Mouse (Mus musculus) liver, embryonic 12.5 days (tissue): ENCODE data around the gene 1110065P20Rik. TPM values are rescaled to one million over a fixed set of nuclear protein-coding genes. Genes with fewer than 3 reads are reported as not detected.

Experiments
- ATAC-seq: fragments of 200-750 bp; cut with Nextera tagmentation; 2 replicates; pipeline ENCODE4 v1.8.0; 2017; ENCODE audit warnings: moderate number of reproducible peaks, mild to moderate bottlenecking, moderate library complexity
- H3K27ac ChIP-seq: fragments of 300-500 bp; sonication (generic); 2 replicates; pipeline ENCODE4 v1.5.1; 2016; ENCODE audit warnings: mild to moderate bottlenecking
- H3K27me3 ChIP-seq: fragments of 300-500 bp; sonication (generic); replicated peaks from 2 replicates; pipeline ENCODE4 v1.6.1; 2016; ENCODE audit warnings: mild to moderate bottlenecking, moderate library complexity
- H3K36me3 ChIP-seq: fragments of 300-500 bp; sonication (generic); 2 replicates; pipeline ENCODE4 v1.6.1; 2016; ENCODE audit warnings: mild to moderate bottlenecking, moderate library complexity
- H3K4me1 ChIP-seq: fragments of 300-500 bp; sonication (generic); 2 replicates; pipeline ENCODE4 v1.6.1; 2016
- H3K4me2 ChIP-seq: fragments of 300-500 bp; sonication (generic); 2 replicates; pipeline ENCODE4 v1.6.1; 2016; ENCODE audit warnings: mild to moderate bottlenecking, moderate library complexity
- H3K4me3 ChIP-seq: fragments of 300-500 bp; sonication (generic); 2 replicates; pipeline ENCODE4 v1.5.1; 2016; ENCODE audit warnings: mild to moderate bottlenecking, moderate library complexity
- H3K9ac ChIP-seq: fragments of 300-500 bp; sonication (generic); 2 replicates; pipeline ENCODE4 v1.6.1; 2016; ENCODE audit warnings: mild to moderate bottlenecking, moderate library complexity
- H3K9me3 ChIP-seq: fragments of 300-500 bp; sonication (generic); replicated peaks from 2 replicates; pipeline ENCODE4 v1.6.1; 2016; ENCODE audit warnings: mild to moderate bottlenecking, moderate library complexity
- WGBS: fragments of 180-500 bp; shearing (Covaris S2); methylation state at CpG from one replicate; pipeline ENCODE4 v1.1.7; 2016; ENCODE audit not compliant: insufficient replicate concordance; 5-methylcytosine and 5-hydroxymethylcytosine counted together
- polyA plus RNA-seq: library from polyadenylated mRNA; unstranded; fragments of >200 nt; fragmentation: Nextera tagmentation; extraction: Ambion mirVana; gene quantifications from 2 replicates; pipeline ENCODE4 v1.2.1, GENCODE M21; 2016

1110065P20Rik gene
- polyA plus RNA-seq, 1 experiment from 2014 or later, result 22.9 TPM

DNA sequence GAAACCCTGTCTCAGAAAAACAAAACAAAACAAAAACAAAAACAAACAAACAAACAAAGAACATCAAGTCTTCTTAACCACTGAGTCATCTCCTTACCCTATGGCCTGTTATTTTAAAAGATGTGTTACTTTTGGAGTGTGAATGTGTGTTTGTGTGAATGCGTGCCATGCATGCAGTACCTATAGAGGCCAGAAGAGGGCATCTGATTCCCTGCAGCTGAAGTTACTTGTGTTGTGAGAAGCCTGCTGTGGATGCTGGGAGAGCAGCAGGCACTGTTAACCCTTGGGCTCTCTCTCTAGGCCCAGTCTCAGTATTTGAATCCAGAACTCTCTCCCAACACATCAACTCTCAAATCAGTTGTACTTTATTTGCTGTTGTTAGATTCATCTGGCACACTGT, 21.7 kb upstream of the 1110065P20Rik start:
- ATAC-seq, result no peak
- Histone ChIP-seq H3K9ac (no peak overlapping the region), H3K4me3 (no peak overlapping the region), H3K9me3 (0 out of 2 replicates have a peak, but pooled peaks cover 6% of the 10 kb centered on the region), H3K27me3 (no peaks in the 10 kb centered on the region), H3K27ac (no peak overlapping the region), H3K36me3 (no peaks in the 10 kb centered on the region), H3K4me2 (no peak overlapping the region), H3K4me1 (no peaks in the 10 kb centered on the region)
- WGBS, result 74% methylated on average over 1 of the region's 1 CpGs

DNA sequence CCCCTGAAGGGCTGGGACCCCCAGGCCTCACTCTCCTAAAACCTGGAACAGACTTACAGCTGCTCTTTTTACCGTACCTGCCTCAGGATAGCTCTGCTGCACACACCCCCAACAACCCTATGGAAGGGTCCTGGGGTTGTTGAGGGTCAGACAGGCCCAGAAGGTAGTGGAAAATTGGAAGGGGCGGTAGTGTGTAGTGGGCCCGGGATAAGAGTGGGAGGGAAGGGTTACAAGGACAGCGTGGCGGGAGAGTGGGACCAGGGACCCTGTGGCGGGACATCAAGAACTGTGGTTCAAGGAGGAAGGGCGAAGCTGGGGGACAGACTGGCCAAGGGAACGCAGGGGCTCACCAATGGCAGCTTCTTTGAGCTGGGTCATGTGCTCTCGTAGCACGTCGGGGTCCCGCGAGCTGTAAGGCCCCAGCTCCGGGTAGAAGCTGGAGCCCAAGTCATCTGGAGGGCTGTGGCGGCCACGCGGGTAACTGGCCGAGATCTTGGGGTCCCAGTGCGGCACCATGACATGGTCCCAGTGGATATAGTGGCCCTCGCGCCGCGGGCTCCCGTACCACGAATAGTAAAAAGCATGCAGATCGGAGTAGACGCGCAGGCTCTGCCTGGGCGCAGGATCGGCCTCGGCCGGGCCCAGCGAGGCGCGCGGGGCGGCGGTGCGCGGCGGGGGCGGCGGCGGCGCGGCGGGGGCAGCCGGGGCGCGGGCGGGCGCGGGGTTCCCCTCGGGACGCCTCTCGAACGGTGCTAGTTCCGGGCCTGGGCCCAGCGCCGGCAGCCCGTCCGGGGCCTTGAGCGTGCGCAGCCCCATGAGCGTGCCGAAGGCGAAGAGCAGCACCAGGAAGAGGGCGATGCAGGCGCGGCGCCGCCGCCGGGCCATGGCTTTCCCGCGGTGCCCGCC, 10.5 kb upstream of the 1110065P20Rik start, which contains the start of gene Maneal:
TSS of gene Maneal (minus strand) at position 889 of the 906 bp plus-strand sequence.
- WGBS, result 5% methylated on average over 65 of the region's 77 CpGs
- H3K9ac ChIP-seq, result no peak within 1 kb of the TSS

DNA sequence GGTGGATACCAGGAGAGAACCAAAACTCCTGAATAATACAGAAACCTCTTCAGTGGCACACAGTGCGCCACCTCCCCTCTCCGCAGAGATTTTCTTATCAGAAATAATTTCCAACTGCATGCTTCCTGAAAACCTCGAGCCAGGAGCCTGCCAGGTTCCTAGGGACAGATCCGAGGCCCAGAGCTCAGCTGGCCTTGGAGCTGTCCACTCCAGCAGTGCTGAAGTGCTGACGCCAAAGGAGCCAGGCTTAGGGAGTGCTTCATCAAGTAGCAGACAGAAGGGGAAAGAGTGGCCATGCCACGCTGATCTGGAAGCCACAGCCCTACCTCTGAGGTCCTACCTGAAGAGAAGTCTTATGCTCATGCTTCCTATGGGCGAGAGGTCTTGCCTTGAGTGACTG, 9.4 kb upstream of the 1110065P20Rik start:
- peaks cover 18% of the 10 kb centered on the region for H3K36me3 ChIP-seq
- WGBS, result 3% methylated on average over 7 of the region's 7 CpGs
- H3K4me2 ChIP-seq, result no peak overlapping the region
- H3K27me3 ChIP-seq, result peaks cover 56% of the 10 kb centered on the region
- no peak overlapping the region for H3K9ac ChIP-seq
- no peak overlapping the region for H3K27ac ChIP-seq
- H3K4me1 ChIP-seq, result no peaks in the 10 kb centered on the region; the same call in 1 of the 2 replicates
- ATAC-seq, result peak; percentile 30; the same call in 1 of the 2 replicates
- H3K4me3 ChIP-seq, result no peak overlapping the region
- H3K9me3 ChIP-seq, result no peaks in the 10 kb centered on the region

More for the DNA sequence above, 10.5 kb upstream of the 1110065P20Rik start, which contains the start of gene Maneal:
- H3K9me3 ChIP-seq, result no peaks in the 10 kb centered on the region
- H3K27me3 ChIP-seq, result peaks cover 56% of the 10 kb centered on the region
- no peaks in the 10 kb centered on the region; the same call in 1 of the 2 replicates for H3K4me1 ChIP-seq
- H3K4me3 ChIP-seq, result peak within 1 kb of the TSS; percentile 35
- no peak for ATAC-seq
- peak within 1 kb of the TSS; percentile 59 for H3K4me2 ChIP-seq
- H3K27ac ChIP-seq, result no peak within 1 kb of the TSS
- H3K36me3 ChIP-seq, result peaks cover 8% of the 10 kb centered on the region

DNA sequence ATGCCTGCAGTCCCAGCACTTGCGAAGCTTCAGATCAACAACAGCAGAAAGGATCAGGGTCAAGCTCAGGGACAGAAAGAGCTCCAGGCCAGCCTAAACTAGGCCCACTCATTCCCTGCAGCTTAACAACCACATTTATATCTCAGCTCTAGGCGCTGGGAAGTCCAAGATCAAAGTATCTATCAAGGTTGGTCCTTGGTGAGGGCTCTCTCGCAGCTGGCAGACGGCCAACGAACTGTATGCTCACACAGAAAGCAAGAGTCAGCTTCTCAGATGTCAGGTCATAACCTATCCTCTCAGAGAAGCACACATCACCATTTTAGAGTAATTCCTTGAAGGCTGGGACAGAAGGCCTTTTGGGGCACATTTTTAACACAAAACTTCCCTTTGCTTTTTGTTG, 7.4 kb upstream of the 1110065P20Rik start:
- peaks cover 38% of the 10 kb centered on the region for H3K36me3 ChIP-seq
- H3K4me1 ChIP-seq, result no peaks in the 10 kb centered on the region; the same call in 1 of the 2 replicates
- 73% methylated on average over 5 of the region's 5 CpGs for WGBS
- H3K27ac ChIP-seq, result no peak overlapping the region
- H3K9me3 ChIP-seq, result no peaks in the 10 kb centered on the region
- H3K4me3 ChIP-seq, result no peak overlapping the region
- ATAC-seq, result no peak
- H3K4me2 ChIP-seq, result no peak overlapping the region
- no peak overlapping the region for H3K9ac ChIP-seq
- H3K27me3 ChIP-seq, result peaks cover 43% of the 10 kb centered on the region

DNA sequence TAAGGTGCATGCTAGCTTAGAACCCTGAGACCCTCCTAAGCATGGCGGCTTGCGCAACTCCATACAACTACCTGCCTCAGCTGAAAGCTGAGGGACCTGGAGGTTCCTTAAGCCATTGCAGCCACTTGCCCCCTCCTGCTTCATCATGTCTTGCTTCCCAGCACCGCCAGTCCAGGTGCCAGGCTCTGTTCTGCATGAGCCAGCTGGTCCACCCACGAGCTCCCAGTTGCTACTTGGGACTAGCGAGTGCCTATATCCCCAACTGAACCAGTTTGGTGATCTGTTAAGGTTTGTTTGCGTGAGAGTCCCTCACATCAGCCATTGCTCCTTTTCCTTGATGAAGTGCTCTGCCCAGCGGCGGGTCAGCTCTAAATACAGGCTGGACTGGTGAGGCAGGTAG, 5.3 kb upstream of the 1110065P20Rik start:
- Histone ChIP-seq H3K9me3 (no peaks in the 10 kb centered on the region), H3K27ac (no peak overlapping the region), H3K4me1 (peaks cover 19% of the 10 kb centered on the region), H3K9ac (no peak overlapping the region), H3K4me3 (no peak overlapping the region), H3K36me3 (peaks cover 54% of the 10 kb centered on the region), H3K4me2 (no peak overlapping the region), H3K27me3 (peaks cover 22% of the 10 kb centered on the region)
- ATAC-seq, result no peak
- WGBS, result 90% methylated on average over 8 of the region's 8 CpGs

DNA sequence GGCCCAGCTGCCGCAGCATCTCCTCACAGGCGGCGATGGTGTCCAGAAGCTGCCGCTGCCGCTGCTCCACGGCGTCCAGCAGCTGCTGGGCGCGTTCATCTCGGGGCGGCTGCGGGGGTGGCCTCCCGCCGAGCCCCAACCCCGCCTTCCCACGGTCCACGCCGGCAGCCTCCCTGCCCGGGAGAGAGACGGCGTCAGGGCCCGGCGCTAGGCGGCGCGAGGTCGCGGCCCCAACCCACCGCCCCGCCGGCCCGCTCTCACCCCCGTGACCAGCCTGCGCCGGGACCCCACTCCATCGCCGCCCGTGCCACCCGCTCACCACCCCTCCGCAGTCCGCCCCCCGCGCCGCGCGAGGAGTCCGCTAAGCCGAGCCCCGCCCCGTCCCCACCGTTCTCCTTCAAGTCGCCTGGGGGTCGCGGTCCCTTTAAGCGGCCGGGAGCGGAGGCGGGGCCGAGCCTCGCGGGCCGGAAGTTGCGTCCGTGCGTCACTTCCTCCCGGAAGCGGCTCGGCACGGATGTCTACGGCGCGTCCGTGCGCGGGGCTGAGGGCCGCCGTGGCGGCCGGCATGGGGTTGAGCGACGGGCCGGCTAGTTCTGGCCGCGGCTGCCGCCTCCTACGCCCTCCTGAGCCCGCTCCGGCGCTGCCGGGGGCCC, 609 bp downstream of the 1110065P20Rik start, which contains the start of gene Yrdc:
TSS of gene Yrdc (plus strand) at position 419 of the 653 bp plus-strand sequence.
- Histone ChIP-seq H3K4me2 (peak within 1 kb of the TSS; percentile 97), H3K9me3 (no peaks in the 10 kb centered on the region), H3K36me3 (peaks cover 43% of the 10 kb centered on the region), H3K4me1 (peaks cover 34% of the 10 kb centered on the region), H3K9ac (peak within 1 kb of the TSS; percentile 95), H3K4me3 (peak within 1 kb of the TSS; percentile 100), H3K27me3 (no peaks in the 10 kb centered on the region), H3K27ac (peak within 1 kb of the TSS; percentile 87)
- ATAC-seq, result peak; percentile 91
- under 1% methylated on average over 84 of the region's 90 CpGs for WGBS

DNA sequence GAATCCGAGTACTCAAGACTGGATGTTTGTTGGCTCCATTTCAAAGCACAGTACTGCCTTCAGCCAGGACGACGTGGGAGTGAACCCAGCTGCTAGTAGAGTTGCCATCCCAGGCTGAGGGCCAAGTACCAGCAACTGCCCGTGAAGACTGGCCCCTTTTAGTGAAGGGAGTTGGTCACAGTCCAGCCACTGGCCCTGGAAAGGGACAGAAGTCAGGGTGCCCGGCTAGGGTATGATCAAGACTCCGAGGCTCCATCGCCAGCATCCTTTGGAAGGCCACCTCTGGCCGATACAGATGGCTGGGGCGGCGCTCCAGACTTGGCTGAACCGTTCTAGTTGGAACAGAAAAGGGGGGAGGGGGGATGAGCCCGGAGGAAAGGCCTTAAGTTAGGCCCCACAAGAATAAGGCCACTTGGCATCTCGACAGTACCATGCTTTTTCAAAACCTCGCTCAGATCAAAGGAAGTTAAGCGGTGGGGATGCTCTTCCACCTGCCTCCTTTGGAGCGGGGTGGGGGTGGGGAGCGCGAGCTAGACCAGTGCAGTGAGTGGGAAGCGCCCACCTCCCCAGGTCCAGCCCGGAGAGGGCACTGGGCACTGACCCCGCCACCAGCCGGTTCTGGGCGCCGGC, 1.2 kb downstream of the 1110065P20Rik start:
- Histone ChIP-seq H3K9me3 (no peaks in the 10 kb centered on the region), H3K27ac (peak overlapping the region; percentile 87), H3K27me3 (no peaks in the 10 kb centered on the region), H3K4me2 (peak overlapping the region; percentile 97), H3K4me3 (peak overlapping the region; percentile 100), H3K36me3 (peaks cover 44% of the 10 kb centered on the region), H3K4me1 (peaks cover 34% of the 10 kb centered on the region), H3K9ac (peak overlapping the region; percentile 95)
- no peak; the same call in 1 of the 2 replicates for ATAC-seq
- WGBS, result 9% methylated on average over 24 of the region's 24 CpGs

DNA sequence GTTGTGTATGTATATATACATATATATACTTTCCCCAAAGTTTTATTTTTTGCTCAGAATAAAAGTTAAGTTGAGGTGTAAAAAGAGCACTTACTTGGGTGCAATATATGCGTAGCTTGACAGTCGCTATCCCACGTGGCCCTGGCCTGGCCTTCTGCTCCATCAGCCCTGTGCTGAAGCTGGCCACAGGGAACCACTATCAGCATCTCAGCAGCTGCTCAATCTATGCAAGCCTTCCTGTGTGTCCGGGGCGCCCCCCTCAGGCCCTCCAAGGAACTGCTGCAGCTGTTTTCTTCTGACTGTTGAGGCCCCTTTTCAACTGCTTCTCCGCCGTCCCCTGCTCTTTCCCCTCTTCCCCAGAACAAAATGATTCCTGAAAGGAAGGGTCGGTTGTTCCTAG, 3.4 kb downstream of the 1110065P20Rik start:
- Histone ChIP-seq H3K27ac (no peak overlapping the region), H3K27me3 (no peaks in the 10 kb centered on the region), H3K4me1 (peaks cover 28% of the 10 kb centered on the region), H3K4me3 (no peak overlapping the region), H3K36me3 (peaks cover 44% of the 10 kb centered on the region), H3K9ac (no peak overlapping the region), H3K4me2 (no peak overlapping the region), H3K9me3 (no peaks in the 10 kb centered on the region)
- ATAC-seq, result peak; percentile 45
- WGBS, result 5% methylated on average over 8 of the region's 8 CpGs

DNA sequence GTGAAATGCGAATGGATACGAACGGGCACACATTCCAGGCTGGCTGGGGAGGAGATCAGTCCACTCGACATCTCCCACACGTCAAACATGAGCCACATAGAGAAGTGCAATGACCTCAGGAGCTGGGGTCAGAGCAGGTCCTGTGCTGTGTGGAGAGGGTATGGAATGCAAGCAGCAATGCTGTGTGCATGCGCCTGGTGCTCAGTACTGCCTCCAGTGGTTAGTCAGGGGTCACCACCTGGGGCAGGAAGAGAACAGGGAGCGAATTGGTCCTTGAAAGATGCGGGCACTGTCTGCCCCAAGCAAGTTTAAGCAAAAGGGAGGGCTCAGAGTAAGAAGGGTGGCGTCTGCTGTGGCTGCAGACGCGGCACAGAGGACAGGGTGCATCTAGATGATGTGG, 7.5 kb downstream of the 1110065P20Rik start:
- peaks cover 77% of the 10 kb centered on the region for H3K36me3 ChIP-seq

DNA sequence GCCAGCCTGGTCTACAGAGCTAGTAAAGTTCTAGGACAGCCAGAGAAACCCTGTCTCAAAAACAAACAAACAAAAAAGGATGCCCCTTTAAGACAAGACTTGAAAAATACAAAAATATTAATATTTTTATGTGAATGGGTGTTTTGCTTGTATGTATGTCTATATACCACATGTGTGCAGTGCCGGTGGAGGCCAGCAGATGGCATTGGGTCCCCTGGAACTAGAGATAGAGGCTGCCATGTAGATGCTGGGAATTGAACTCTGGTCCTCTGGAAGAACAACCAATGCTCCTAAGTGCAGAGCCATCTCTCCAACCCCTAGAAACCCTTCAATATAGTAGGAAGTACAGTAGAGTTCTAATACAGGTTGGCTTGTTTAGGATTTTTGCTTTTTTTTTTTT, 10.0 kb downstream of the 1110065P20Rik start:
- Histone ChIP-seq H3K36me3 (peaks cover 99% of the 10 kb centered on the region), H3K4me1 (no peaks in the 10 kb centered on the region), H3K27me3 (no peaks in the 10 kb centered on the region), H3K9ac (no peak overlapping the region), H3K4me2 (no peak overlapping the region), H3K4me3 (no peak overlapping the region), H3K9me3 (no peaks in the 10 kb centered on the region), H3K27ac (no peak overlapping the region)
- ATAC-seq, result no peak
- 91% methylated on average over 1 of the region's 1 CpGs for WGBS

More for the DNA sequence above, 7.5 kb downstream of the 1110065P20Rik start:
- no peak overlapping the region for H3K9ac ChIP-seq
- peaks cover 6% of the 10 kb centered on the region for H3K4me1 ChIP-seq
- WGBS, result 71% methylated on average over 11 of the region's 11 CpGs
- no peak overlapping the region for H3K27ac ChIP-seq
- no peak; the same call in 1 of the 2 replicates for ATAC-seq
- H3K4me2 ChIP-seq, result no peak overlapping the region
- no peaks in the 10 kb centered on the region for H3K9me3 ChIP-seq
- H3K4me3 ChIP-seq, result no peak overlapping the region
- H3K27me3 ChIP-seq, result no peaks in the 10 kb centered on the region

DNA sequence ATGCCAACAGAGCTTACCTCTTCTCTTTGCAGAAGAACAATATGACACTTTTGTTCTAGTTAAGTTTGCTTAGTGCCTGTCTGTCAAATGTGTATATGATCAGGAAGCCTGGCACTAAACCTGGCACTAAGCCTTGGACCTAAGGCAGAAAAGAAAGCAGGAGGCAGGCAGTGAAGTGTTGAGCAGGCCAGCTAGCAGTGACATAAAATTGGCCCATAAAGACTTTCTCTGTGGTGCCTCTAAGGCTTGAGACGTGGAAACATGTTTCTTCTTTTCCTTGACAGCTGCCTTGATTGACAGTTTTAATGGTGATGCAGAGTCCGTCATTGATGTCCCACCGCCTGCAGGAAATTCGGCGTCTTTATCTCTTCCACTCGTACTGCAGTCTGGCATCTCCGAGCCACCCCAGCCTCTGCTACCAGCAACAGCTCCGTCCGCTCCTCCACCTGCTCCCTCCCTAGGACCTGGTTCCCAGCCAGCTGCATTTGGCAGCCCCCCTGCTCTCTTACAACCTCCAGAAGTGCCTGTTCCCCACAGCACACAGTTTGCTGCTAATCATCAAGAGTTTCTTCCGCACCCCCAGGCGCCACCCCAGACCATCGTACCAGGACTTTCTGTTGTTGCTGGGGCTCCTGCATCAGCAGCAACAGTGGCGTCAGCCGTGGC, 12.8 kb downstream of the 1110065P20Rik start:
- H3K27ac ChIP-seq, result no peak overlapping the region
- H3K9ac ChIP-seq, result no peak overlapping the region
- no peaks in the 10 kb centered on the region for H3K9me3 ChIP-seq
- H3K36me3 ChIP-seq, result peaks cover 97% of the 10 kb centered on the region
- H3K27me3 ChIP-seq, result no peaks in the 10 kb centered on the region
- H3K4me2 ChIP-seq, result no peak overlapping the region
- no peak overlapping the region for H3K4me3 ChIP-seq
- ATAC-seq, result no peak
- 79% methylated on average over 14 of the region's 14 CpGs for WGBS
- H3K4me1 ChIP-seq, result no peaks in the 10 kb centered on the region
